Mouse (Mus musculus) MEL (cell line): Measurements from ENCODE around the gene Grtp1.

ENCODE experiments used
- CTCF ChIP-seq, 3 experiments: IDR thresholded peaks in 2 of 3; conservative IDR thresholded peaks in 1 of 3; 2 replicates each; pipeline ENCODE4 v1.5.1; 2011 to 2012; ENCODE audit warnings: low read length in 3 of 3, low read depth in 2 of 3, mild to moderate bottlenecking in 2 of 3, improper control_type of control experiment in 1 of 3, inconsistent platforms in 1 of 3, mixed read lengths in 1 of 3, moderate library complexity in 1 of 3; ENCODE audit not compliant: control insufficient read depth in 1 of 3, insufficient read depth in 1 of 3, poor library complexity in 1 of 3, severe bottlenecking in 1 of 3
- MAX ChIP-seq: IDR thresholded peaks from 2 replicates; pipeline ENCODE4 v1.6.1; 2011; ENCODE audit warnings: low read length, improper control_type of control experiment
- MEF2A ChIP-seq: IDR thresholded peaks from 2 replicates; pipeline ENCODE4 v1.6.1; 2014; ENCODE audit warnings: low read depth, mild to moderate bottlenecking, inconsistent platforms, low read length, improper control_type of control experiment; ENCODE audit not compliant: poor library complexity, insufficient replicate concordance, severe bottlenecking; ENCODE audit errors: extremely low read depth
- NELFE ChIP-seq: IDR thresholded peaks from 2 replicates; pipeline ENCODE4 v1.6.1; 2011; ENCODE audit warnings: low read depth, low read length, improper control_type of control experiment
- POLR2A ChIP-seq, 2 experiments: IDR thresholded peaks; 2 replicates each; pipeline ENCODE4 v1.6.1; 2011 to 2012; ENCODE audit warnings: low read length in 2 of 2, mild to moderate bottlenecking in 2 of 2, control low read depth in 1 of 2, improper control_type of control experiment in 1 of 2, low read depth in 1 of 2, moderate library complexity in 1 of 2; ENCODE audit not compliant: control insufficient read depth in 1 of 2, insufficient read depth in 1 of 2, poor library complexity in 1 of 2
- POLR2AphosphoS5 ChIP-seq: IDR thresholded peaks from 2 replicates; pipeline ENCODE4 v1.6.1; 2012; ENCODE audit warnings: low read depth, borderline replicate concordance, mild to moderate bottlenecking, inconsistent platforms, low read length, moderate library complexity, mixed read lengths
- SMC3 ChIP-seq: IDR thresholded peaks from 2 replicates; pipeline ENCODE4 v1.6.1; 2011; ENCODE audit warnings: low read depth, low read length, improper control_type of control experiment
- USF1 ChIP-seq: IDR thresholded peaks from 2 replicates; pipeline ENCODE4 v1.6.1; 2014; ENCODE audit warnings: low read depth, mild to moderate bottlenecking, inconsistent platforms, low read length, improper control_type of control experiment, moderate library complexity

- TF ChIP-seq CTCF (IDR thresholded peaks at IDR 0.05 in 2 of 3, conservative IDR thresholded peaks at IDR 0.05 in 1 of 3; ENCODE audit: control insufficient read depth in 1 of 3, insufficient read depth in 1 of 3, low read depth in 2 of 3, low read length in 3 of 3, poor library complexity in 1 of 3, severe bottlenecking in 1 of 3) (no peak), MAX (no peak), USF1 (no peak), NELFE (no peak), POLR2A (IDR thresholded peaks at IDR 0.05; ENCODE audit: control insufficient read depth in 1 of 2, insufficient read depth in 1 of 2, low read depth in 1 of 2, low read length in 2 of 2, poor library complexity in 1 of 2) (no peak; a peak in 1 of 4 replicates), MEF2A (no peak), POLR2AphosphoS5 (no peak), SMC3 (no peak)
These were observed 22.3 kb downstream of the Grtp1 start for GRCm38 (mm10) chr8:13178137-13178536.
